Mouse (Mus musculus): ENCODE results near the gene Cldn12. TPM values are rescaled to one million over a fixed set of nuclear protein-coding genes. Genes with fewer than 3 reads are reported as not detected.
A peak's percentile ranks its signal among the peaks of the same experiment; 100 is the strongest.

Gene Cldn12
- polyA plus RNA-seq, 2 experiments, result 5.3 to 5.9 TPM

DNA sequence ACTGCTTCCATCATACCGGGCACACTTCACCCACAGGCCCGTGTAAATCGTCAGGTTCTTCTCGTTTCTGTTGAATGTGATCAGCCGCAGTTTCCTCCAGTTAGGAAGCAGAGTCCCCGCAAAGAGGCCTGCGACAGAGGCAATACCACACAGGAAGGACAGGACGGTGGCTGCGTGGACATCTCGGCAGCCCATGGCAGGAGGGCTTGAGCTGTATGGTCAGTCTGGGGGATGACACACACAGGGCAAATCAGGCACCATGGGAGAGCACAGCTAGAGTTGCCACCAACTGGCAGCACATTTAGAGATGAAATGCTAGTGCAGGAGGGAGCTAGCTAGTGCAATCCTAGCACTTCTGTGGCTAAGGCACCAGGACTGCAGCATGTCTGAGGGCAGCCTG lies 6.5 kb downstream of the Cldn12 start:
- Histone ChIP-seq H3K27ac (no peak overlapping the region), H3K4me3 (ENCODE audit: insufficient read depth in 1 of 2, low read depth in 2 of 2, low read length in 2 of 2) (no peak overlapping the region), H3K4me2 (ENCODE audit: low read depth) (no peak overlapping the region), H3K9ac (replicated peaks) (no peak overlapping the region), H3K36me3 (replicated peaks; ENCODE audit: control insufficient read depth, insufficient read depth, low read depth) (no peaks in the 10 kb centered on the region), H3K4me1 (replicated peaks; ENCODE audit: control insufficient read depth in 2 of 2, insufficient read depth in 2 of 2, low read length in 1 of 2) (no peaks in the 10 kb centered on the region), H3K9me3 (ENCODE audit: control insufficient read depth, low read length) (no peaks in the 10 kb centered on the region), H3K27me3 (ENCODE audit: control insufficient read depth, insufficient read depth, low read length) (no peaks in the 10 kb centered on the region)
- ATAC-seq (ENCODE audit: insufficient read depth) (no peak), DNase-seq (ENCODE audit: low read depth in 3 of 3, low spot score in 3 of 3) (no peak)
- TF ChIP-seq CTCF (IDR thresholded peaks at IDR 0.05; ENCODE audit: low read depth), result no peak
- no peak for TF ChIP-seq EP300 (IDR thresholded peaks at IDR 0.05; ENCODE audit: low read depth)
- 66% methylated on average over 10 of the region's 10 CpGs for WGBS (ENCODE audit: insufficient replicate concordance)

DNA sequence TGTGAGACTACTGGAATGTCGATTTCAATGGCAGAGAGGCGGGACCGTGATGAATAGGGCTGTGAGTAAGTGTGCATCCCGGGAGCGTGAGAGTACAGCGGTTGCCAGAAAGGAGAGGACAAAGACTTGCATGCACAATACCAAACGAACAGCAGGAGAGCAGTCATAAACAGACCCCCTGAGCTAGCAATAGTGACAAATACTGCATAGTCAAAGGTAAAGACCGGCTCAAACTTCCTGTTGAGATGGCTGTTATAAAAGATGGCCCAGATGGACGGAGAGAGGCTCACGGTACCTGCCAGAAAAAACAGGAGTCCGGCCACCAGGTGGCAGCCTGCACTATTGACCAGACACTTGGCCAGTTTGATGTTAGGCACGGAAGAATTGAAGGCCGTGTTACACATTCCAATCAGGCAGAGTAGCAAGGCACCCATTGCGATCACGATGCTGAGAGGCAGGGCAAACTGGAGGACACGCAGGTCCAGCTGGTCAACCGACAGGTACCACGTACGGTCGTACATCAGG lies 7.0 kb downstream of the Cldn12 start:
- no peak for ATAC-seq (ENCODE audit: insufficient read depth)
- Histone ChIP-seq H3K4me2 (ENCODE audit: low read depth) (no peak overlapping the region), H3K9ac (replicated peaks) (no peak overlapping the region)

DNA sequence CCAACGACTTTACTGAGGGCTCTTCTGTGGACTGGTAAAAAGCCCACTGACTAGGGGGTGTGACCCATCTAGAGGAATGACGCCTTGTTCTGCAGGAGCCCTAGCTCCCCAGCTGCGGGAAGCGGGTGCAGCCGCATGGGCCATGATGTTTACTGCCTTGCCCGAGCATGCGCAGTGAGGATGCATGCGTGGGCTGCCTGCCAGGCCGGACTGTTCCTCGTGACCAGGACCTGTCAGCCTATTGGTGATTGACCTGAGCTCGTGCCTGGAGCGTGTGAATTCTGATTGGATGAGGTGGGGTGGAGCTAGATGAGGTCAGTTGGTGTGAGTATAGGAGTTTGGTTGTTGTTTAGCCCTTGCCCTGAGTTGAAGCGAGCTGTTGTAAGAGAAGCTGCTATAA lies 10.3 kb downstream of the Cldn12 start:
- Histone ChIP-seq H3K4me3 (ENCODE audit: insufficient read depth in 1 of 2, low read depth in 2 of 2, low read length in 2 of 2) (no peak overlapping the region), H3K4me2 (ENCODE audit: low read depth) (no peak overlapping the region), H3K9me3 (ENCODE audit: control insufficient read depth, low read length) (no peaks in the 10 kb centered on the region), H3K9ac (replicated peaks) (no peak overlapping the region), H3K4me1 (replicated peaks; ENCODE audit: control insufficient read depth in 2 of 2, insufficient read depth in 2 of 2, low read length in 1 of 2) (no peaks in the 10 kb centered on the region), H3K27me3 (ENCODE audit: control insufficient read depth, insufficient read depth, low read length) (no peaks in the 10 kb centered on the region), H3K27ac (no peak overlapping the region), H3K36me3 (replicated peaks; ENCODE audit: control insufficient read depth, insufficient read depth, low read depth) (no peaks in the 10 kb centered on the region)
- ATAC-seq (ENCODE audit: insufficient read depth) (no peak), DNase-seq (ENCODE audit: low read depth in 3 of 3, low spot score in 3 of 3) (no peak)
- WGBS (ENCODE audit: insufficient replicate concordance), result 68% methylated on average over 13 of the region's 13 CpGs
- TF ChIP-seq CTCF (IDR thresholded peaks at IDR 0.05; ENCODE audit: low read depth), result no peak
- no peak for TF ChIP-seq EP300 (IDR thresholded peaks at IDR 0.05; ENCODE audit: low read depth)

More for the DNA sequence above, 7.0 kb downstream of the Cldn12 start:
- Histone ChIP-seq H3K27ac (no peak overlapping the region), H3K4me3 (ENCODE audit: insufficient read depth in 1 of 2, low read depth in 2 of 2, low read length in 2 of 2) (no peak overlapping the region), H3K9me3 (ENCODE audit: control insufficient read depth, low read length) (no peaks in the 10 kb centered on the region), H3K27me3 (ENCODE audit: control insufficient read depth, insufficient read depth, low read length) (no peaks in the 10 kb centered on the region), H3K4me1 (replicated peaks; ENCODE audit: control insufficient read depth in 2 of 2, insufficient read depth in 2 of 2, low read length in 1 of 2) (no peaks in the 10 kb centered on the region), H3K36me3 (replicated peaks; ENCODE audit: control insufficient read depth, insufficient read depth, low read depth) (no peaks in the 10 kb centered on the region)
- no peak for DNase-seq (ENCODE audit: low read depth in 3 of 3, low spot score in 3 of 3)
- WGBS (ENCODE audit: insufficient replicate concordance), result 63% methylated on average over 20 of the region's 20 CpGs
- TF ChIP-seq CTCF (IDR thresholded peaks at IDR 0.05; ENCODE audit: low read depth) (peak; percentile 69), EP300 (IDR thresholded peaks at IDR 0.05; ENCODE audit: low read depth) (no peak)

DNA sequence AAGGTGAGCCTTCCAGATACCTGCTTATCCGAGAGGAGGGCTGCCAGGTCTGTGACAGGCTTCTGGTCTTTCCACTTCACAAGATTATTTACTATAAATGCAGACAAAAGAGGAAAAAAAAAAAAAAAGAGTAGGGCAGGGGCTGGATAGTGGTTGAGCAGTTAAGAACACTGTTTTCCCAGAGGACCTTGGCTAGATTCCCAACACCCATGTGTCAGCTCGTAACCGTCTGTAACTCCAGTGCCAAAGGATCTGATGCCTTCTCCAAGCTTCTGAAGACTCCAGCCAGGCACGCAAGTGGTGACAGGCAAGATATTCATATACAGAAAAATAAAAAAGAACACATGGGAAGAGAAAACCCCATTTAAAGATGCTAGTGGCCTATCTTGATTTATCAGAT lies 11.4 kb downstream of the Cldn12 start:
- Histone ChIP-seq H3K27ac (no peak overlapping the region), H3K36me3 (replicated peaks; ENCODE audit: control insufficient read depth, insufficient read depth, low read depth) (no peaks in the 10 kb centered on the region), H3K4me2 (ENCODE audit: low read depth) (no peak overlapping the region), H3K4me3 (ENCODE audit: insufficient read depth in 1 of 2, low read depth in 2 of 2, low read length in 2 of 2) (no peak overlapping the region), H3K27me3 (ENCODE audit: control insufficient read depth, insufficient read depth, low read length) (no peaks in the 10 kb centered on the region), H3K9ac (replicated peaks) (no peak overlapping the region), H3K4me1 (replicated peaks; ENCODE audit: control insufficient read depth in 2 of 2, insufficient read depth in 2 of 2, low read length in 1 of 2) (no peaks in the 10 kb centered on the region), H3K9me3 (ENCODE audit: control insufficient read depth, low read length) (no peaks in the 10 kb centered on the region)
- DNase-seq (ENCODE audit: low read depth in 3 of 3, low spot score in 3 of 3) (no peak), ATAC-seq (ENCODE audit: insufficient read depth) (no peak)
- TF ChIP-seq CTCF (IDR thresholded peaks at IDR 0.05; ENCODE audit: low read depth) (no peak), EP300 (IDR thresholded peaks at IDR 0.05; ENCODE audit: low read depth) (no peak)
- WGBS (ENCODE audit: insufficient replicate concordance), result 67% methylated on average over 4 of the region's 4 CpGs

DNA sequence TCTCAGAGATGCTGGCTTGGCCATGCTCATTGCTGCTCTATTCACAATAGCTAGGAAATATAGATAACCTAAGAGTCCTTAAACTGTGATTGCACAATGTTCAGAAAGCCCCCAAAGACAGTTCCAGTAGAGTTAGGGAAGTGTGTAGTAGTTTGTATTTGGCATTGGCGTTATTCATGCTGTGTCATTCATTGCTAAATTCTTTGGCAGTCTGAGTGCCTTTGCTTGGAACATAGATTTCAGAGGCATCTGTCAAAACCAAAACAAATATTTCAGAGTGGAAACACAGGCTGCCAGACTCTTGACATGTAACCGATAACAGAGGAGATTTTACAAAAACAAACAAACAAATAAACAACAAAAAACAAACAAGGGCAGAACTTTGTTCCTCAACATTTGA lies 13.2 kb downstream of the Cldn12 start:
- ATAC-seq (ENCODE audit: insufficient read depth) (no peak), DNase-seq (ENCODE audit: low read depth in 3 of 3, low spot score in 3 of 3) (no peak)
- Histone ChIP-seq H3K27me3 (ENCODE audit: control insufficient read depth, insufficient read depth, low read length) (no peaks in the 10 kb centered on the region), H3K4me3 (ENCODE audit: insufficient read depth in 1 of 2, low read depth in 2 of 2, low read length in 2 of 2) (no peak overlapping the region), H3K9ac (replicated peaks) (no peak overlapping the region), H3K4me1 (replicated peaks; ENCODE audit: control insufficient read depth in 2 of 2, insufficient read depth in 2 of 2, low read length in 1 of 2) (no peaks in the 10 kb centered on the region), H3K4me2 (ENCODE audit: low read depth) (no peak overlapping the region), H3K27ac (no peak overlapping the region), H3K9me3 (ENCODE audit: control insufficient read depth, low read length) (no peaks in the 10 kb centered on the region), H3K36me3 (replicated peaks; ENCODE audit: control insufficient read depth, insufficient read depth, low read depth) (no peaks in the 10 kb centered on the region)
- no peak for TF ChIP-seq CTCF (IDR thresholded peaks at IDR 0.05; ENCODE audit: low read depth)
- no peak for TF ChIP-seq EP300 (IDR thresholded peaks at IDR 0.05; ENCODE audit: low read depth)
- 59% methylated on average over 2 of the region's 2 CpGs for WGBS (ENCODE audit: insufficient replicate concordance)

Data from liver, embryonic 14.5 days (tissue).